Mouse (Mus musculus) forebrain, embryonic 16.5 days (tissue): ENCODE data around the gene Tst. TPM values are rescaled to one million over a fixed set of nuclear protein-coding genes. Genes with fewer than 3 reads are reported as not detected.

Source experiments
- ATAC-seq: fragments of 200-750 bp; cut with Nextera tagmentation; 2 replicates; pipeline ENCODE4 v1.8.0; 2017; ENCODE audit warnings: mild to moderate bottlenecking, moderate library complexity
- H3K27ac ChIP-seq: fragments of 300-500 bp; sonication (generic); 2 replicates; pipeline ENCODE4 v1.5.1; 2014; ENCODE audit warnings: low read length, control low read depth
- H3K27me3 ChIP-seq: fragments of 300-500 bp; sonication (generic); replicated peaks from 2 replicates; pipeline ENCODE4 v1.6.1; 2014; ENCODE audit warnings: low read length; ENCODE audit not compliant: control insufficient read depth, insufficient read depth
- H3K36me3 ChIP-seq: fragments of 300-500 bp; sonication (generic); 2 replicates; pipeline ENCODE4 v1.6.1; 2014; ENCODE audit not compliant: control insufficient read depth, insufficient read depth
- H3K4me1 ChIP-seq: fragments of 300-500 bp; sonication (generic); replicated peaks from 2 replicates; pipeline ENCODE4 v1.6.1; 2014; ENCODE audit warnings: low read length; ENCODE audit not compliant: control insufficient read depth, insufficient read depth
- H3K4me2 ChIP-seq: fragments of 300-500 bp; sonication (generic); 2 replicates; pipeline ENCODE4 v1.6.1; 2014; ENCODE audit warnings: mild to moderate bottlenecking, low read length, control low read depth
- H3K4me3 ChIP-seq: fragments of 300-500 bp; sonication (generic); replicated peaks from 2 replicates; pipeline ENCODE4 v1.5.1; 2014; ENCODE audit warnings: mild to moderate bottlenecking, low read length, control low read depth
- H3K9ac ChIP-seq: fragments of 300-500 bp; sonication (generic); replicated peaks from 2 replicates; pipeline ENCODE4 v1.6.1; 2014; ENCODE audit warnings: low read depth, low read length, control low read depth
- H3K9me3 ChIP-seq: fragments of 300-500 bp; sonication (generic); 2 replicates; pipeline ENCODE4 v1.6.1; 2016; ENCODE audit warnings: low read length; ENCODE audit not compliant: control insufficient read depth
- WGBS: fragments of 180-500 bp; shearing (Covaris S2); extraction: QIAGEN DNeasy Blood & Tissue Kit; methylation state at CpG from one replicate; pipeline ENCODE4 v1.1.7; 2014; 5-methylcytosine and 5-hydroxymethylcytosine counted together
- polyA plus RNA-seq: library from polyadenylated mRNA; unstranded; fragments of >200 nt; fragmentation: Nextera tagmentation; extraction: Ambion mirVana; gene quantifications from 2 replicates; pipeline ENCODE4 v1.2.1, GENCODE M21; 2015

Tst gene
- polyA plus RNA-seq, 1 experiment from 2014 or later = 25.1 TPM

DNA sequence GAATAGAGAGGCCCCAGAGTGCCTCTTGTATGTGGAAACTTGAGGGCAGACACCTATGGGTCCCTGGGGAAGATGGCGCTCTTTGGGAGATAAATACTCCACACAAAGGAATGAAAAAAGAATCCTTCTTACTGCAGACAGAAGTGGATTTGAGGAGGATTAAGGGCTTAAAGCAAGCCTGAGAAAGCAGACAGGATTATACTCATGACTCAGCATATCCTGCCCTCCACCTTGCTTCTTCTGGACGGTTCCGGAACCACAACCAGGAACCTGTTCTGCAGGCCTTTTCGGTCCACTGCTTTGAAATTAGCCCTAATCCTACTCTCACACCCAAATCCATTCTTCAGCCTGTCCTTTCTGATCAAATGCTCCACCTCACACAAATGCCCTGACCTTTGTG is 23.6 kb downstream of the Tst start:
- Histone ChIP-seq H3K36me3 (no peaks in the 10 kb centered on the region), H3K4me2 (no peak overlapping the region), H3K9me3 (no peaks in the 10 kb centered on the region), H3K27ac (no peak overlapping the region), H3K9ac (no peak overlapping the region), H3K4me1 (peaks cover 12% of the 10 kb centered on the region), H3K27me3 (no peaks in the 10 kb centered on the region), H3K4me3 (no peak overlapping the region)
- ATAC-seq = no peak
- 84% methylated on average over 4 of the region's 4 CpGs for WGBS

- Histone ChIP-seq H3K4me1 (peaks cover 12% of the 10 kb centered on the region), H3K4me3 (no peak overlapping the region), H3K4me2 (no peak overlapping the region), H3K27me3 (no peaks in the 10 kb centered on the region), H3K36me3 (no peaks in the 10 kb centered on the region), H3K9ac (no peak overlapping the region), H3K27ac (no peak overlapping the region), H3K9me3 (no peaks in the 10 kb centered on the region)
- 28% methylated on average over 4 of the region's 4 CpGs for WGBS
- no peak for ATAC-seq
Observed at GRCm38 (mm10) chr15:78380741-78381140, 25.0 kb downstream of the Tst start.

DNA sequence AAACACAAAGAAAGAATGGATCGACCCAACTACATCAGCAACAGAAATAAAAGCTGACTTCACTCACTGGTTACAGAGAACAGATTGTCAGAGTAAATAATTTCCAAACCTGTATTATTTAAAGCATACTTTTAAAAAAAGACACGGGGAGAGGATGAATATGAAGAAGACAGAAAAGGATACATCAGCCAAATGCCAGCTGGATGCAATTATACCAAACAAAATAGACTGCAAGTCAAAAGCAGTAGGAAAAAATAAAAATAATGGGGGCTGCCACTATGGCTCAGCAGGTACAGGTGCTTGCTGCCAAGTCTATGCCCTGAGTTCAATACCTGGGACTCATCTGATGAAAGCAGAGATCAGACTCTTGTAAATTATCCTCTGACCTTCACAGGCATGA is 25.5 kb downstream of the Tst start:
- Histone ChIP-seq H3K36me3 (no peaks in the 10 kb centered on the region), H3K9ac (no peak overlapping the region), H3K4me1 (peaks cover 12% of the 10 kb centered on the region), H3K9me3 (no peaks in the 10 kb centered on the region), H3K4me2 (no peak overlapping the region), H3K4me3 (no peak overlapping the region), H3K27ac (no peak overlapping the region), H3K27me3 (no peaks in the 10 kb centered on the region)
- ATAC-seq = no peak
- 68% methylated on average over 2 of the region's 2 CpGs for WGBS

DNA sequence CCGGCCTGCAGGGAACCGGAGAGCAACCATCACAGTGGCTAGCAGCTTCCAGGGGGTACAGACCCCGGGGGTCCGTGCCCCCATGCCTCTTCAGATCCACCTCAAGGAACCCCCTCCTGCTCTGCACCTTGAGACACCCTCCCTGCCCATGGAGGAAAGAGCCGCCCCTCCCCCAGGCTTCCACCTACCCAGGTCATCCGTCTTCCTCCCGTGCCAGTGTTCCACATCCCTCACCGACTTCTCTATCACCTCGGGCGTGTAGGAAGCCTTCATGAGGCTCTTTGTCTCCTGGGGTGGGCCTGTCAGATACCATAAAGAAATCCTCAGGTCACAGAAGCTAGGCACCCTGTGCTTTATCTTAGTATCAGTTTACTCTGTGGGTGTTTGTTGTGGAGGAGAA is 27.2 kb downstream of the Tst start:
- Histone ChIP-seq H3K27ac (no peak overlapping the region), H3K27me3 (no peaks in the 10 kb centered on the region), H3K4me2 (no peak overlapping the region), H3K9me3 (no peaks in the 10 kb centered on the region), H3K4me3 (no peak overlapping the region), H3K4me1 (peaks cover 7% of the 10 kb centered on the region), H3K36me3 (no peaks in the 10 kb centered on the region), H3K9ac (no peak overlapping the region)
- 85% methylated on average over 10 of the region's 10 CpGs for WGBS
- ATAC-seq = no peak

GRCm38 (mm10) chr15:78377859-78378258 is 27.8 kb downstream of the Tst start:
- Histone ChIP-seq H3K27ac (no peak overlapping the region), H3K27me3 (no peaks in the 10 kb centered on the region), H3K4me1 (peaks cover 7% of the 10 kb centered on the region), H3K4me2 (no peak overlapping the region), H3K36me3 (no peaks in the 10 kb centered on the region), H3K9ac (no peak overlapping the region), H3K9me3 (no peaks in the 10 kb centered on the region), H3K4me3 (no peak overlapping the region)
- ATAC-seq = no peak
- 90% methylated on average over 10 of the region's 10 CpGs for WGBS

- H3K9me3 ChIP-seq = no peaks in the 10 kb centered on the region
Observed at GRCm38 (mm10) chr15:78374204-78374603, 31.5 kb downstream of the Tst start.

DNA sequence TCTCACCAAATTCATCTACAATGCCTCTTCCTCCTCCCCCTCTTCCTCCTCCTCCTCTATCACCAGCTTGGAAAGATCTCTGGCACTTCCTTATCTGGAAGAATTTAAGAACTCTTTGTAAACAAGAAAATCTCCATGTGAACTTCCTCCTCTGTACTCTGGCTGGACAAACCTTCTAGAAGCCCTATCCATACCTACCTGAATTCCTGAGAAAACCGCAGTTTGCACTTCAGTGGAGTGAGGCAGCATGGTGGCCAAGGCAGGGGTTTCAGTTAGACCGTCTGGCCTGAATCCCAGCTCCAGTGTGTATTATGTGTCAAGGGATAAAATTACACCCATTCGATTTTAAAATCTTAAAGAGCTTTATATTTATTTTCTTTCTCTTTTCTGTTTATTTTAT is 32.9 kb downstream of the Tst start:
- H3K4me2 ChIP-seq = no peak overlapping the region
- H3K4me1 ChIP-seq = no peaks in the 10 kb centered on the region
- no peaks in the 10 kb centered on the region for H3K9me3 ChIP-seq
- H3K4me3 ChIP-seq = no peak overlapping the region
- H3K36me3 ChIP-seq = no peaks in the 10 kb centered on the region
- H3K27me3 ChIP-seq = peaks cover 8% of the 10 kb centered on the region; the same call in 1 of the 2 replicates
- H3K9ac ChIP-seq = no peak overlapping the region
- H3K27ac ChIP-seq = no peak overlapping the region
- 80% methylated on average over 3 of the region's 3 CpGs for WGBS
- ATAC-seq = no peak

More at GRCm38 (mm10) chr15:78374204-78374603, 31.5 kb downstream of the Tst start:
- no peak overlapping the region for H3K9ac ChIP-seq
- no peak overlapping the region for H3K4me2 ChIP-seq
- no peaks in the 10 kb centered on the region for H3K36me3 ChIP-seq
- H3K4me1 ChIP-seq = no peaks in the 10 kb centered on the region
- peaks cover 1% of the 10 kb centered on the region; the same call in 1 of the 2 replicates for H3K27me3 ChIP-seq
- 30% methylated on average over 3 of the region's 3 CpGs for WGBS
- H3K27ac ChIP-seq = no peak overlapping the region
- no peak overlapping the region for H3K4me3 ChIP-seq
- no peak for ATAC-seq

DNA sequence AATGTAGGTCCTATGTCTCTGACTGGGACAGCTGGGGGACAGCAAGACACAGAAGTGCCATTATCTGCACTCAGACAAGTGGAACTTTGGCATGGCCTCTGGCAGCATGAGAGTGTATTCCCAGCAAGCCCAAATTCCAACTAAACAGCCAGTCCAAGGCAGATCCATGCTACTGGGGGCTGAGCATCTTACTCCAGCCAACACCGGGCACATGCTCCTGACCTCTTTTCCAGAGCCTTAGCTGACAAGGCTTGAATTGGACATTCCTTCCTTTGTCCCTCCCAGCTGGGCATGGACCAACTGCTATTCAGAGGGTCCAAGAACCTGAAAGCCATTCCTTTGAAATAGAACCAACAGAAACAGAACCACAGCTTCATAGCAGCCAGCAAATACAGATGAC is 36.1 kb downstream of the Tst start:
- Histone ChIP-seq H3K4me2 (no peak overlapping the region), H3K4me1 (no peaks in the 10 kb centered on the region), H3K9ac (no peak overlapping the region), H3K9me3 (no peaks in the 10 kb centered on the region), H3K36me3 (no peaks in the 10 kb centered on the region), H3K27me3 (peaks cover 8% of the 10 kb centered on the region; the same call in 1 of the 2 replicates), H3K27ac (no peak overlapping the region), H3K4me3 (no peak overlapping the region)
- 44% methylated on average over 1 of the region's 1 CpGs for WGBS
- ATAC-seq = no peak

- Histone ChIP-seq H3K9ac (no peak overlapping the region), H3K36me3 (no peaks in the 10 kb centered on the region), H3K27ac (no peak overlapping the region), H3K4me2 (no peak overlapping the region), H3K4me1 (no peaks in the 10 kb centered on the region), H3K27me3 (peaks cover 8% of the 10 kb centered on the region; the same call in 1 of the 2 replicates), H3K4me3 (no peak overlapping the region), H3K9me3 (no peaks in the 10 kb centered on the region)
- 13% methylated on average over 8 of the region's 8 CpGs for WGBS
- ATAC-seq = no peak
Observed at GRCm38 (mm10) chr15:78368926-78369346, 36.8 kb downstream of the Tst start.

DNA sequence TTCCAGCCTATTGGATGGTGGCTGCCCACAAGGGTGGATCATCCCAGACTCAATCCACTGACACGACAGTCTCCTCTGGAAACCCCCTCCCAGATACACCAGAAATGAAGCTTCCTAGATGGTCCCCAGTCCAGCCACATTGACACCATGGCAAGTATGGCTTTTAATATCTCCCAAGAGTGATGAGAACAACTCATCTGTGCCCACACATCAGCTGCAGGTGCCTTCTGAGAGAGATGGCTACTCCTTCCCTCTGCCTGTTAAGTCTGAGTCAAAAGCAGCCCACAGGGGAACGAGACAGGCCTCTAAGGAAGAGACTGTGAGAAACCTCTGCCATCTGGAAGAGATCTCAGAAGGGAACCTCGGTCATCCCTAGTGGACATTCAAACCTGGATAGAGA is 37.9 kb downstream of the Tst start:
- no peaks in the 10 kb centered on the region for H3K4me1 ChIP-seq
- peaks cover 8% of the 10 kb centered on the region; the same call in 1 of the 2 replicates for H3K27me3 ChIP-seq
- H3K36me3 ChIP-seq = no peaks in the 10 kb centered on the region
- no peak overlapping the region for H3K4me2 ChIP-seq
- H3K4me3 ChIP-seq = no peak overlapping the region
- H3K9ac ChIP-seq = no peak overlapping the region
- H3K9me3 ChIP-seq = no peaks in the 10 kb centered on the region
- ATAC-seq = no peak
- WGBS = 73% methylated on average over 3 of the region's 3 CpGs
- H3K27ac ChIP-seq = no peak overlapping the region
